Mouse (Mus musculus) megakaryocyte, embryonic 14.5 days (primary cell): Measurements from ENCODE around the gene Txlna.

Experiments used
- FLI1 ChIP-seq: IDR thresholded peaks from 2 replicates; pipeline ENCODE4 v1.6.1; 2012; ENCODE audit warnings: low read length, inconsistent platforms, mixed read lengths
- GATA1 ChIP-seq: IDR thresholded peaks from 3 replicates; pipeline ENCODE4 v1.6.1; 2012; ENCODE audit warnings: mixed read lengths, low read length, inconsistent platforms, borderline replicate concordance

DNA sequence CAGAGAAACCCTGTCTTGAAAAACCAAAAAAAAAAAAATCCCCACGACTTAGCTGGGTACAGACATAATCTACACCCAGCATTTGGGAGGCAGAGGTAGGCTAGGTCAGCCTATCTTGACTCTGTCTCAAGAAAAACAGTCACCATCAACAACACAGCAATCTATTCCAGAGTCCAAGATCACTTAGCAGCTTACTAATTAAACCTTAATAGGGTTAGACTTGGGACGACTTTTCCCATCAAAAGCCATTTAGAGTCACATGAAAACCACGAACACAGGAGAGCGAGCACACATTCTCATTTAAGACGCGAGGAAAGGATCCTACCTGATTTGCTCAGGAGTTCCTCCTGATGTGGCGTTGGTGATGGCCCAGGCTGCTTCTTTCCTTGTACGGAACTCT, 9.5 kb upstream of the Txlna start:
- TF ChIP-seq GATA1 (no peak), FLI1 (no peak)
